Mouse (Mus musculus) cerebellum, adult 2 months (tissue): ENCODE measurements around the gene Pias4.

Experiments used
- CTCF ChIP-seq: fragments of 200-500 bp; IDR thresholded peaks from 2 replicates; pipeline ENCODE4 v1.5.1; 2011; ENCODE audit warnings: low read depth, mild to moderate bottlenecking, control low read depth, low read length, moderate library complexity, borderline replicate concordance; ENCODE audit not compliant: insufficient read depth
- POLR2A ChIP-seq: fragments of 200-500 bp; IDR thresholded peaks from 2 replicates; pipeline ENCODE4 v1.6.1; 2011; ENCODE audit warnings: low read length, control low read depth, borderline replicate concordance; ENCODE audit not compliant: insufficient read depth

DNA sequence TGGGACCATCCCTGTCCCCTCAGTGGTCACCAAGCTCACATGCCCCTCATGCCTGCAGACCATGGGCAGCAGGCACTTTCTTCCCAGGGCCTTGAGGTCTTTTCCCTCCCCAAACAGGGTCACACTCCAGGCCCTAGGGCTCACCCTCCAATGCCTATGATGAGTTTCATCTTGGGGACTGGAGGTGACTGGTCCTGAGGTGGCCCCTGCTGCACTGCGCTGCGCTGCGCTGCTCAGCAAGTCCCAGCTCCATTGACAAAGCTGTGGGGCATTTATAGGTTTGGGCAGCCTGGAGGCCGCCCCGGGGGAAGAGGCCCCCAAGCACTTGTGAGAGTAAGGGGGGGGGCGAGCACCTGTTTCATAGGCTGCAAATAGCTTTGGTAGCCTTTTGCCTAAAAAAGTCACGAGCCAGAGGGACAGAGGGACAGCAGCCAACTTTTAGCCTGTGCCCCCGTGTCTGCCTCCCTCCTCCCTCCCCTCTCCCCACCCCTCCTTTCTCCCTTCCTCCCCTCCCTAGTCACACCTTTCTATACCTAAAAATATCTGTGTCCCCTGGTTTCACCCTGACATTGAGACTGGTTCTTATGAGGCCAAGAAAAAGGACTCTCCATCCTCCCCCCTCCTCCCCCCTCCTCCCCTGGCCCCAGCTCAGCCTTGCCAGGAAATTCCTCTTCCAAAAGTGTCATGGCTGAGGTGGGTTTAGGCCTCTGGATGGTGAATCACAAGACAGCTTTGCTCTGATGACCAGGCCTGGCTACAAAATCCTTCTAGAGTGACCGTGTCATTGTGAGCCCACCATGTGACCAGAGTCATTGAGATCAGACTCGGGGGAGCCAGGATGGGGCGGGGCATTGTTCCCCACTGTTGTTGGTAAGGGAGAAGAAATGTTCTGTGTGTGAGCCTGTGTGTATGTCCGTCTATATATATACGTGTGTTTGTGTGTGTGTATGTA, 34.4 kb upstream of the Pias4 start, which contains the start of gene Nmrk2:
- TF ChIP-seq POLR2A = no peak
- no peak for TF ChIP-seq CTCF
